Mouse (Mus musculus) midbrain, embryonic 10.5 days (tissue): Measurements from ENCODE around the gene Cemip. TPM values are rescaled to one million over a fixed set of nuclear protein-coding genes. Genes with fewer than 3 reads are reported as not detected.

Experiments
- DNase-seq: peaks from one replicate; pipeline ENCODE4 v3.0.0-alpha.2; 2017; ENCODE audit warnings: low spot score
- H3K27ac ChIP-seq: fragments of 300-500 bp; sonication (generic); replicated peaks from 2 replicates; pipeline ENCODE4 v1.5.1; 2016; ENCODE audit warnings: mild to moderate bottlenecking
- H3K27me3 ChIP-seq: fragments of 300-500 bp; sonication (generic); 2 replicates; pipeline ENCODE4 v1.6.1; 2016; ENCODE audit warnings: low read depth, mild to moderate bottlenecking; ENCODE audit not compliant: poor library complexity, severe bottlenecking
- H3K36me3 ChIP-seq: fragments of 300-500 bp; sonication (generic); 2 replicates; pipeline ENCODE4 v1.6.1; 2016; ENCODE audit warnings: mild to moderate bottlenecking, moderate library complexity
- H3K4me1 ChIP-seq: fragments of 300-500 bp; sonication (generic); 2 replicates; pipeline ENCODE4 v1.6.1; 2016
- H3K4me3 ChIP-seq: fragments of 300-500 bp; sonication (generic); 2 replicates; pipeline ENCODE4 v1.5.1; 2016; ENCODE audit warnings: mild to moderate bottlenecking, moderate library complexity
- H3K9me3 ChIP-seq: fragments of 300-500 bp; sonication (generic); replicated peaks from 2 replicates; pipeline ENCODE4 v1.6.1; 2016; ENCODE audit warnings: mild to moderate bottlenecking
- WGBS: fragments of 180-500 bp; shearing (Covaris S2); methylation state at CpG from one replicate; pipeline ENCODE4 v1.1.7; 2016; 5-methylcytosine and 5-hydroxymethylcytosine counted together
- polyA plus RNA-seq: library from polyadenylated mRNA; unstranded; fragments of >200 nt; fragmentation: Nextera tagmentation; extraction: Ambion mirVana; gene quantifications from 2 replicates; pipeline ENCODE4 v1.2.1, GENCODE M21; 2016

Gene Cemip
- polyA plus RNA-seq, 1 experiment from 2014 or later: 0.12 TPM

GRCm38 (mm10) chr7:83975283-83975682 lies 111.0 kb downstream of the Cemip start:
- WGBS: 93% methylated on average over 6 of the region's 6 CpGs
- H3K4me3 ChIP-seq: no peak overlapping the region
- DNase-seq: no peak

GRCm38 (mm10) chr7:83972485-83972884 lies 113.8 kb downstream of the Cemip start:
- no peak overlapping the region for H3K4me3 ChIP-seq
- WGBS: 82% methylated on average over 7 of the region's 7 CpGs
- H3K27me3 ChIP-seq: no peaks in the 10 kb centered on the region
- H3K9me3 ChIP-seq: no peaks in the 10 kb centered on the region
- no peak for DNase-seq
- H3K36me3 ChIP-seq: no peaks in the 10 kb centered on the region
- H3K4me1 ChIP-seq: no peaks in the 10 kb centered on the region
- no peak overlapping the region for H3K27ac ChIP-seq

More at GRCm38 (mm10) chr7:83975283-83975682, 111.0 kb downstream of the Cemip start:
- H3K9me3 ChIP-seq: no peaks in the 10 kb centered on the region
- no peaks in the 10 kb centered on the region for H3K36me3 ChIP-seq
- H3K27ac ChIP-seq: no peak overlapping the region
- no peaks in the 10 kb centered on the region for H3K27me3 ChIP-seq
- H3K4me1 ChIP-seq: no peaks in the 10 kb centered on the region

- 93% methylated on average over 5 of the region's 5 CpGs for WGBS
- Histone ChIP-seq H3K4me3 (no peak overlapping the region), H3K27ac (no peak overlapping the region), H3K36me3 (no peaks in the 10 kb centered on the region), H3K27me3 (no peaks in the 10 kb centered on the region), H3K4me1 (no peaks in the 10 kb centered on the region), H3K9me3 (no peaks in the 10 kb centered on the region)
- DNase-seq: no peak
Observed at GRCm38 (mm10) chr7:83966047-83966818, 120.1 kb downstream of the Cemip start.

- H3K9me3 ChIP-seq: no peaks in the 10 kb centered on the region
- H3K36me3 ChIP-seq: no peaks in the 10 kb centered on the region
- no peak for DNase-seq
- no peaks in the 10 kb centered on the region for H3K4me1 ChIP-seq
- no peak overlapping the region for H3K27ac ChIP-seq
- no peaks in the 10 kb centered on the region for H3K27me3 ChIP-seq
- H3K4me3 ChIP-seq: no peak overlapping the region
Observed at GRCm38 (mm10) chr7:83965181-83965580, 121.1 kb downstream of the Cemip start.

GRCm38 (mm10) chr7:83952511-83952910 lies 133.8 kb downstream of the Cemip start:
- Histone ChIP-seq H3K27ac (no peak overlapping the region), H3K9me3 (no peaks in the 10 kb centered on the region), H3K27me3 (no peaks in the 10 kb centered on the region), H3K4me1 (no peaks in the 10 kb centered on the region; the same call in 1 of the 2 replicates), H3K36me3 (no peaks in the 10 kb centered on the region), H3K4me3 (no peak overlapping the region)
- DNase-seq: no peak
- 90% methylated on average over 9 of the region's 9 CpGs for WGBS

- H3K4me3 ChIP-seq: no peak overlapping the region
- 93% methylated on average over 14 of the region's 14 CpGs for WGBS
- H3K27me3 ChIP-seq: no peaks in the 10 kb centered on the region
- H3K36me3 ChIP-seq: no peaks in the 10 kb centered on the region
- H3K9me3 ChIP-seq: no peaks in the 10 kb centered on the region
- no peak overlapping the region for H3K27ac ChIP-seq
- no peak for DNase-seq
- no peaks in the 10 kb centered on the region; the same call in 1 of the 2 replicates for H3K4me1 ChIP-seq
Observed at GRCm38 (mm10) chr7:83951327-83951726, 135.0 kb downstream of the Cemip start.

- no peaks in the 10 kb centered on the region for H3K9me3 ChIP-seq
- DNase-seq: no peak
- no peak overlapping the region for H3K4me3 ChIP-seq
- H3K27ac ChIP-seq: no peak overlapping the region
- WGBS: 61% methylated on average over 6 of the region's 6 CpGs
- no peaks in the 10 kb centered on the region; the same call in 1 of the 2 replicates for H3K4me1 ChIP-seq
- H3K36me3 ChIP-seq: no peaks in the 10 kb centered on the region
- H3K27me3 ChIP-seq: no peaks in the 10 kb centered on the region
Observed at GRCm38 (mm10) chr7:83949662-83950061, 136.6 kb downstream of the Cemip start.

- no peaks in the 10 kb centered on the region; the same call in 1 of the 2 replicates for H3K4me1 ChIP-seq
- no peaks in the 10 kb centered on the region for H3K9me3 ChIP-seq
- no peak for DNase-seq
- no peak overlapping the region for H3K27ac ChIP-seq
- WGBS: 84% methylated on average over 7 of the region's 7 CpGs
- H3K27me3 ChIP-seq: no peaks in the 10 kb centered on the region
- H3K36me3 ChIP-seq: no peaks in the 10 kb centered on the region
- no peak overlapping the region for H3K4me3 ChIP-seq
Observed at GRCm38 (mm10) chr7:83948743-83949142, 137.6 kb downstream of the Cemip start.

- H3K4me3 ChIP-seq: no peak overlapping the region
- no peak for DNase-seq
- H3K9me3 ChIP-seq: no peaks in the 10 kb centered on the region
- no peaks in the 10 kb centered on the region for H3K4me1 ChIP-seq
- no peaks in the 10 kb centered on the region for H3K36me3 ChIP-seq
- no peaks in the 10 kb centered on the region for H3K27me3 ChIP-seq
- no peak overlapping the region for H3K27ac ChIP-seq
- WGBS: 91% methylated on average over 8 of the region's 8 CpGs
Observed at GRCm38 (mm10) chr7:83941701-83942101, 144.6 kb downstream of the Cemip start.

GRCm38 (mm10) chr7:83940136-83940535 lies 146.2 kb downstream of the Cemip start:
- H3K27me3 ChIP-seq: no peaks in the 10 kb centered on the region
- H3K4me1 ChIP-seq: no peaks in the 10 kb centered on the region
- 89% methylated on average over 2 of the region's 2 CpGs for WGBS
- no peak overlapping the region for H3K4me3 ChIP-seq
- no peaks in the 10 kb centered on the region for H3K9me3 ChIP-seq
- H3K36me3 ChIP-seq: no peaks in the 10 kb centered on the region
- no peak for DNase-seq
- no peak overlapping the region for H3K27ac ChIP-seq

GRCm38 (mm10) chr7:83939017-83939721 lies 147.1 kb downstream of the Cemip start:
- Histone ChIP-seq H3K27ac (no peak overlapping the region), H3K4me1 (no peaks in the 10 kb centered on the region), H3K27me3 (no peaks in the 10 kb centered on the region), H3K4me3 (no peak overlapping the region), H3K36me3 (no peaks in the 10 kb centered on the region), H3K9me3 (no peaks in the 10 kb centered on the region)
- no peak for DNase-seq
- WGBS: 71% methylated on average over 3 of the region's 3 CpGs

- WGBS: 72% methylated on average over 3 of the region's 3 CpGs
- Histone ChIP-seq H3K9me3 (no peaks in the 10 kb centered on the region), H3K27ac (no peak overlapping the region), H3K4me1 (no peaks in the 10 kb centered on the region), H3K4me3 (no peak overlapping the region), H3K27me3 (no peaks in the 10 kb centered on the region), H3K36me3 (no peaks in the 10 kb centered on the region)
- no peak for DNase-seq
Observed at GRCm38 (mm10) chr7:83921637-83922036, 164.7 kb downstream of the Cemip start.

GRCm38 (mm10) chr7:83920241-83920640 lies 166.1 kb downstream of the Cemip start:
- H3K36me3 ChIP-seq: no peaks in the 10 kb centered on the region
- no peak for DNase-seq
- no peaks in the 10 kb centered on the region for H3K27me3 ChIP-seq
- H3K27ac ChIP-seq: no peak overlapping the region
- H3K9me3 ChIP-seq: no peaks in the 10 kb centered on the region
- no peak overlapping the region for H3K4me3 ChIP-seq
- H3K4me1 ChIP-seq: no peaks in the 10 kb centered on the region
- WGBS: 88% methylated on average over 4 of the region's 4 CpGs
